ENCODE assay signal across 11 mouse cellular contexts in genomic region chr2:29403799-29404530, GRCm38 (mm10). TPM values are rescaled to one million over a fixed set of nuclear protein-coding genes. Genes with fewer than 3 reads are reported as not detected.
DNase-seq lines count a peak whose midpoint lies in the region; ATAC-seq and TF ChIP-seq lines count a peak whose summit lies in the region.
"Had no signal": no experiment of that assay in that cellular context is flagged by ENCODE, and none has a peak within 500 bp of the region (broad histone marks: within the 10 kb centered on the region; RNA-seq: fewer than 3 reads in every experiment).

No protein-coding gene starts in this region.

- H3K27ac ChIP-seq in intestine, postnatal 0 days (ENCODE audit: low read depth, low read length): no peak overlapping the region
- H3K27ac ChIP-seq in intestine, embryonic 16.5 days (ENCODE audit: low read length): no peak overlapping the region
- no peak overlapping the region for H3K27ac ChIP-seq in stomach, postnatal 0 days (replicated peaks)
- H3K27ac ChIP-seq: heart, embryonic 15.5 days; liver, embryonic 13.5 days had no signal

- peak; percentile 58 for TF ChIP-seq CTCF in intestine, postnatal 0 days (IDR thresholded peaks at IDR 0.05; ENCODE audit: low read depth)
- peak; percentile 52 for TF ChIP-seq CTCF in stomach, postnatal 0 days (IDR thresholded peaks at IDR 0.05; ENCODE audit: low read depth)

- ATAC-seq in CD4-positive, CD25-positive, alpha-beta regulatory T cell, adult 4 months: no peak
- ATAC-seq in intestine, postnatal 0 days: no peak
- no peak for ATAC-seq in intestine, embryonic 16.5 days
- ATAC-seq in stomach, postnatal 0 days (ENCODE audit: low FRiP score, low TSS enrichment): no peak
- ATAC-seq in megakaryocyte progenitor cell, adult 5-6 weeks (replicated peaks; ENCODE audit: poor library complexity): no peak

- 81% methylated on average over 9 of the region's 9 CpGs for WGBS in intestine, postnatal 0 days
- 72% methylated on average over 9 of the region's 9 CpGs for WGBS in intestine, embryonic 16.5 days
- WGBS in stomach, postnatal 0 days: 75% methylated on average over 9 of the region's 9 CpGs

- H3K4me3 ChIP-seq in intestine, postnatal 0 days (ENCODE audit: low read depth, low read length): no peak overlapping the region
- H3K4me3 ChIP-seq in intestine, embryonic 16.5 days (ENCODE audit: low read length): no peak overlapping the region
- H3K4me3 ChIP-seq in stomach, postnatal 0 days (ENCODE audit: low read depth, low read length): no peak overlapping the region
- H3K4me3 ChIP-seq: heart, embryonic 15.5 days; liver, embryonic 13.5 days had no signal

- peak; percentile 37 for DNase-seq in CD4-positive, CD25-positive, alpha-beta regulatory T cell, adult 2 months (ENCODE audit: low read depth, low spot score)
- peak; percentile 12 for DNase-seq in thymus, postnatal 0 days (ENCODE audit: low spot score)
- no peak for DNase-seq in thymus, adult 18-20 months
- no peak for DNase-seq in stomach, postnatal 0 days (ENCODE audit: low spot score)
- DNase-seq: liver, embryonic 13.5 days; spleen, adult 18-20 months had no signal

- H3K4me2 ChIP-seq in intestine, postnatal 0 days (replicated peaks; ENCODE audit: low read depth): no peak overlapping the region
- H3K4me2 ChIP-seq in intestine, embryonic 16.5 days (ENCODE audit: low read depth, low read length): no peak overlapping the region
- H3K4me2 ChIP-seq in stomach, postnatal 0 days (replicated peaks; ENCODE audit: low read depth): no peak overlapping the region
- H3K4me2 ChIP-seq: heart, embryonic 15.5 days; liver, embryonic 13.5 days had no signal

- H3K9ac ChIP-seq in intestine, postnatal 0 days (ENCODE audit: low read depth, low read length): no peak overlapping the region
- H3K9ac ChIP-seq in intestine, embryonic 16.5 days (ENCODE audit: low read depth, low read length): no peak overlapping the region
- no peak overlapping the region for H3K9ac ChIP-seq in stomach, postnatal 0 days (ENCODE audit: low read length)
- H3K9ac ChIP-seq: heart, embryonic 15.5 days; liver, embryonic 13.5 days had no signal

- no peaks in the 10 kb centered on the region for H3K9me3 ChIP-seq in intestine, postnatal 0 days (ENCODE audit: control insufficient read depth)
- no peaks in the 10 kb centered on the region for H3K9me3 ChIP-seq in intestine, embryonic 16.5 days (ENCODE audit: control insufficient read depth, low read length)
- no peaks in the 10 kb centered on the region for H3K9me3 ChIP-seq in stomach, postnatal 0 days (ENCODE audit: control insufficient read depth, low read length)
- H3K9me3 ChIP-seq: heart, embryonic 15.5 days; liver, embryonic 13.5 days had no signal

- no peaks in the 10 kb centered on the region for H3K36me3 ChIP-seq in intestine, postnatal 0 days (ENCODE audit: control insufficient read depth, insufficient read depth)
- H3K36me3 ChIP-seq in intestine, embryonic 16.5 days (ENCODE audit: control insufficient read depth, insufficient read depth, low read length): no peaks in the 10 kb centered on the region
- no peaks in the 10 kb centered on the region for H3K36me3 ChIP-seq in stomach, postnatal 0 days (ENCODE audit: control insufficient read depth, insufficient read depth, low read length)
- H3K36me3 ChIP-seq: heart, embryonic 15.5 days; liver, embryonic 13.5 days had no signal

- no peak for TF ChIP-seq EP300 in stomach, postnatal 0 days (optimal IDR thresholded peaks at IDR 0.05)

- H3K4me1 ChIP-seq in intestine, postnatal 0 days (replicated peaks; ENCODE audit: control insufficient read depth, insufficient read depth, low read length): no peaks in the 10 kb centered on the region; the same call in 1 of the 2 replicates
- peaks cover 9% of the 10 kb centered on the region; the same call in 1 of the 2 replicates for H3K4me1 ChIP-seq in intestine, embryonic 16.5 days (ENCODE audit: control insufficient read depth, insufficient read depth, low read length)
- no peaks in the 10 kb centered on the region for H3K4me1 ChIP-seq in stomach, postnatal 0 days (replicated peaks; ENCODE audit: control insufficient read depth, insufficient read depth)

- no peaks in the 10 kb centered on the region for H3K27me3 ChIP-seq in intestine, postnatal 0 days (replicated peaks; ENCODE audit: control insufficient read depth, insufficient read depth, low read length)
- H3K27me3 ChIP-seq in intestine, embryonic 16.5 days (replicated peaks; ENCODE audit: control insufficient read depth, insufficient read depth, low read length): no peaks in the 10 kb centered on the region
- H3K27me3 ChIP-seq in stomach, postnatal 0 days (ENCODE audit: control insufficient read depth, insufficient read depth, low read length): no peaks in the 10 kb centered on the region
- H3K27me3 ChIP-seq: heart, embryonic 15.5 days; liver, embryonic 13.5 days had no signal

RNA-seq across cellular contexts. Expression of gene Med27, which starts 57.3 kb away (rescaled TPM):
- polyA plus RNA-seq in CD4-positive, CD25-positive, alpha-beta regulatory T cell, adult 4 months (2017; shearing (Covaris generic)): 10 to 100 TPM; 30.7 to 32.3 TPM
- 24.8 and 25.1 TPM in 2 replicates for polyA plus RNA-seq in intestine, postnatal 0 days (2015; fragmentation: Nextera tagmentation; extraction: Ambion mirVana)
- polyA plus RNA-seq in intestine, embryonic 16.5 days (2015; fragmentation: Nextera tagmentation; extraction: Ambion mirVana): 35.9 and 41.4 TPM in 2 replicates
- 57.1 and 58.6 TPM in 2 replicates for polyA plus RNA-seq in thymus, postnatal 0 days (2015; fragmentation: Nextera tagmentation; extraction: Ambion mirVana)
- 24.5 and 25.6 TPM in 2 replicates for polyA plus RNA-seq in stomach, postnatal 0 days (2015; fragmentation: Nextera tagmentation; extraction: Ambion mirVana)
- 35.1 and 40.7 TPM in 2 replicates for total RNA-seq in megakaryocyte progenitor cell, adult 5-6 weeks (2015)
- 15.5 and 22.0 TPM in 2 replicates for total RNA-seq in megakaryocyte progenitor cell, adult 5-6 weeks (2017)

Comparison
In these comparisons a context has a peak if more than half of its experiments do, and no peak if none do; other contexts are left out.
1. DNase-seq: peak in CD4-positive, CD25-positive, alpha-beta regulatory T cell, adult 2 months (single experiment) and thymus, postnatal 0 days (single experiment); none in thymus, adult 18-20 months (0 of 2) and stomach, postnatal 0 days (single experiment).